Mouse (Mus musculus): ENCODE data around the gene Olfr618. TPM values are rescaled to one million over a fixed set of nuclear protein-coding genes. Genes with fewer than 3 reads are reported as not detected.

The Olfr618 gene
- polyA plus RNA-seq, 1 experiment, result not detected

- no peak for TF ChIP-seq POLR2A (IDR thresholded peaks at IDR 0.05; ENCODE audit: low read depth, low read length)
- TF ChIP-seq CTCF (IDR thresholded peaks at IDR 0.05; ENCODE audit: borderline replicate concordance, insufficient read depth, low read length), result no peak
- H3K4me1 ChIP-seq (ENCODE audit: control insufficient read depth, insufficient read depth, low read length), result no peaks in the 10 kb centered on the region
- H3K27ac ChIP-seq (ENCODE audit: insufficient read depth, low read length), result no peak within 1 kb of the TSS
- no peak within 1 kb of the TSS for H3K4me3 ChIP-seq (ENCODE audit: insufficient read depth, low read length)
Observed at GRCm38 (mm10) chr7:103642602-103643001, 52.7 kb downstream of the Olfr618 start, which contains the start of gene Olfr622. Gene Olfr622, minus strand, starts transcription at chr7:103642702.

- no peak overlapping the region for H3K27ac ChIP-seq (ENCODE audit: insufficient read depth, low read length)
- H3K4me1 ChIP-seq (ENCODE audit: control insufficient read depth, insufficient read depth, low read length), result no peaks in the 10 kb centered on the region
- TF ChIP-seq POLR2A (IDR thresholded peaks at IDR 0.05; ENCODE audit: low read depth, low read length) (no peak), CTCF (IDR thresholded peaks at IDR 0.05; ENCODE audit: borderline replicate concordance, insufficient read depth, low read length) (no peak)
- H3K4me3 ChIP-seq (ENCODE audit: insufficient read depth, low read length), result no peak overlapping the region
Observed at GRCm38 (mm10) chr7:103644070-103644469, 54.2 kb downstream of the Olfr618 start.

Other genes with a start within 250 kb of the Olfr618 start
- not detected in 2 replicates for gene Olfr600, start 240.4 kb upstream of the Olfr618 start, polyA plus RNA-seq (2011; ENCODE audit: insufficient read length, low read depth, missing spikeins)
- not detected in 2 replicates for gene Olfr601, start 227.4 kb upstream of the Olfr618 start, polyA plus RNA-seq (2011; ENCODE audit: insufficient read length, low read depth, missing spikeins)
- not detected in 2 replicates for gene Olfr603, start 203.9 kb upstream of the Olfr618 start, polyA plus RNA-seq (2011; ENCODE audit: insufficient read length, low read depth, missing spikeins)
- not detected in 2 replicates for gene Usp17lc, start 175.0 kb upstream of the Olfr618 start, polyA plus RNA-seq (2011; ENCODE audit: insufficient read length, low read depth, missing spikeins)
- not detected in 2 replicates for gene Olfr605, start 144.7 kb upstream of the Olfr618 start, polyA plus RNA-seq (2011; ENCODE audit: insufficient read length, low read depth, missing spikeins)
- gene Olfr606, start 141.1 kb upstream of the Olfr618 start, polyA plus RNA-seq (2011; ENCODE audit: insufficient read length, low read depth, missing spikeins), result not detected in 2 replicates
- not detected in 2 replicates for gene Olfr607, start 126.0 kb upstream of the Olfr618 start, polyA plus RNA-seq (2011; ENCODE audit: insufficient read length, low read depth, missing spikeins)
- gene Olfr608, start 120.2 kb upstream of the Olfr618 start, polyA plus RNA-seq (2011; ENCODE audit: insufficient read length, low read depth, missing spikeins), result not detected in 2 replicates
- not detected in 2 replicates for gene Olfr609, start 92.0 kb upstream of the Olfr618 start, polyA plus RNA-seq (2011; ENCODE audit: insufficient read length, low read depth, missing spikeins)
- not detected in 2 replicates for gene Olfr610, start 78.0 kb upstream of the Olfr618 start, polyA plus RNA-seq (2011; ENCODE audit: insufficient read length, low read depth, missing spikeins)
- gene Olfr611, start 69.3 kb upstream of the Olfr618 start, polyA plus RNA-seq (2011; ENCODE audit: insufficient read length, low read depth, missing spikeins), result not detected in 2 replicates
- not detected in 2 replicates for gene Olfr612, start 47.4 kb upstream of the Olfr618 start, polyA plus RNA-seq (2011; ENCODE audit: insufficient read length, low read depth, missing spikeins)
- gene Olfr613, start 42.0 kb upstream of the Olfr618 start, polyA plus RNA-seq (2011; ENCODE audit: insufficient read length, low read depth, missing spikeins), result not detected in 2 replicates
- gene Olfr615, start 34.0 kb upstream of the Olfr618 start, polyA plus RNA-seq (2011; ENCODE audit: insufficient read length, low read depth, missing spikeins), result not detected in 2 replicates
- not detected in 2 replicates for gene Olfr616, start 21.0 kb upstream of the Olfr618 start, polyA plus RNA-seq (2011; ENCODE audit: insufficient read length, low read depth, missing spikeins)
- gene Olfr617, start 17.0 kb upstream of the Olfr618 start, polyA plus RNA-seq (2011; ENCODE audit: insufficient read length, low read depth, missing spikeins), result not detected in 2 replicates
- not detected in 2 replicates for gene Olfr619, start 10.5 kb downstream of the Olfr618 start, polyA plus RNA-seq (2011; ENCODE audit: insufficient read length, low read depth, missing spikeins)
- not detected in 2 replicates for gene Olfr620, start 22.4 kb downstream of the Olfr618 start, polyA plus RNA-seq (2011; ENCODE audit: insufficient read length, low read depth, missing spikeins)
- not detected in 2 replicates for gene Olfr622, start 52.6 kb downstream of the Olfr618 start, polyA plus RNA-seq (2011; ENCODE audit: insufficient read length, low read depth, missing spikeins)
- gene Olfr623, start 73.6 kb downstream of the Olfr618 start, polyA plus RNA-seq (2011; ENCODE audit: insufficient read length, low read depth, missing spikeins), result not detected in 2 replicates
- gene Olfr624, start 81.1 kb downstream of the Olfr618 start, polyA plus RNA-seq (2011; ENCODE audit: insufficient read length, low read depth, missing spikeins), result not detected in 2 replicates
- not detected in 2 replicates for gene Olfr625-ps1, start 92.6 kb downstream of the Olfr618 start, polyA plus RNA-seq (2011; ENCODE audit: insufficient read length, low read depth, missing spikeins)
- gene Olfr243, start 124.6 kb downstream of the Olfr618 start, polyA plus RNA-seq (2011; ENCODE audit: insufficient read length, low read depth, missing spikeins), result not detected in 2 replicates
- not detected in 2 replicates for gene Olfr628, start 140.3 kb downstream of the Olfr618 start, polyA plus RNA-seq (2011; ENCODE audit: insufficient read length, low read depth, missing spikeins)
- gene Olfr629, start 154.8 kb downstream of the Olfr618 start, polyA plus RNA-seq (2011; ENCODE audit: insufficient read length, low read depth, missing spikeins), result not detected in 2 replicates
- gene Olfr630, start 167.2 kb downstream of the Olfr618 start, polyA plus RNA-seq (2011; ENCODE audit: insufficient read length, low read depth, missing spikeins), result not detected in 2 replicates
- not detected in 2 replicates for gene Olfr69, start 181.5 kb downstream of the Olfr618 start, polyA plus RNA-seq (2011; ENCODE audit: insufficient read length, low read depth, missing spikeins)
- gene Olfr68, start 189.6 kb downstream of the Olfr618 start, polyA plus RNA-seq (2011; ENCODE audit: insufficient read length, low read depth, missing spikeins), result not detected in 2 replicates
- gene Olfr67, start 201.7 kb downstream of the Olfr618 start, polyA plus RNA-seq (2011; ENCODE audit: insufficient read length, low read depth, missing spikeins), result not detected in 2 replicates
- not detected in 2 replicates for gene Hbb-bt, start 223.9 kb downstream of the Olfr618 start, polyA plus RNA-seq (2011; ENCODE audit: insufficient read length, low read depth, missing spikeins)
- not detected in 2 replicates for gene Hbb-bs, start 238.0 kb downstream of the Olfr618 start, polyA plus RNA-seq (2011; ENCODE audit: insufficient read length, low read depth, missing spikeins)